Mouse (Mus musculus): ENCODE measurements around the gene Triml1.

Triml1 gene

DNA sequence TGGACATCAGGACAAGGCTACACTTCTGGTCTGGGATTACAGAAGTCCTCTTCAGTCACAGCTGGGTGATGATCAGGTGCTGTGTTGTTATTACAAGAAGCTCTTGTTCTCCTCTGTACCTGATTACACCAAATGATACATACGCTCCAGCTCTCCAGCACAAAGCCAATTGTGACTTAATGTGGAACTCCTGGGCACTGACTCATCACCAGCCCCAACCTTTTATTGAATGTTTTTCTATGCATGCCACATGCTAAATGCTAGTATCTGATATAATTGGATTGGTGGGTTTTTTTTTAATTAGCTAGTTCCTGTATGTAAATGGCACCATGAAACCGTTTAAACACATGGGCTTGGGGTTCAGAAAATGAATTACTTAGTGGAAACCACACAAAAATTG, at the start of gene Triml1:
TSS of gene Triml1 (minus strand) at position 101 of the 400 bp plus-strand sequence.
- WGBS = 76% methylated on average over 2 of the region's 2 CpGs

- WGBS = 87% methylated on average over 2 of the region's 2 CpGs
Measured at GRCm38 (mm10) chr8:43182281-43182680, 41.0 kb upstream of the Triml1 start.

DNA sequence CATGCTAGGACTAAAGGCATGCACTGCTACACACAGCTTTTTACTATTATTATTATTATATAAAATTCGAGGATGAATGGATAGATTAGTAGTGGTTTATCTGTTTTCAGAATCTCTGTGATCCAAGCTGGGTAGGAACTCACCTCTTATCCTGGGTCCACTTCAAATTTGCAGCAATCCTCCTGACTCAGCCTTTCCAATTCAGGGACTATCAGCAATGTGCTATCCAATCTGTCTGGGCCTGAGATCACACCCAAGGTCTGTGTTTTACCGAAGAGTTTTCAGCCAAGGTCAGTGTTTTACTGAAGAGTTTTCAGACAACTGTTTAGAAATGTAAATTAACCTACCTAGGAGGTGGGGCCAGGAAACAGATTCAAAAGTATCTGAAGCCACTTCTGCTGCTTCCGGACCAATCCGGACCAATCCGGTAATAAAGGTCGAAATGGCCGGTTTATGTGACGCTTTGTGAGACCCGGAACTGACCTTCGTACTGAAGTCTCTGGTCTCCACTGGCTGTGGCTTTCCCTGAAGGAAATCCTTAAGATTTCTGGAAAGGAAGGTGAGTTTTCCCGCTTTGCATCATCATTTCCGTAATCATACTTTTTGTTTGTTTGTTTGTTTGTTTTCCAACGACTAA, 38.9 kb upstream of the Triml1 start, which contains the start of gene Triml2:
TSS of gene Triml2 (plus strand) at position 488 of the 637 bp plus-strand sequence.
- 96% methylated on average over 13 of the region's 13 CpGs for WGBS

- 44% methylated on average over 4 of the region's 4 CpGs for WGBS
Measured at GRCm38 (mm10) chr8:43179189-43179588, 37.9 kb upstream of the Triml1 start.

- 54% methylated on average over 3 of the region's 3 CpGs for WGBS
Measured at GRCm38 (mm10) chr8:43178263-43178662, 37.0 kb upstream of the Triml1 start.

DNA sequence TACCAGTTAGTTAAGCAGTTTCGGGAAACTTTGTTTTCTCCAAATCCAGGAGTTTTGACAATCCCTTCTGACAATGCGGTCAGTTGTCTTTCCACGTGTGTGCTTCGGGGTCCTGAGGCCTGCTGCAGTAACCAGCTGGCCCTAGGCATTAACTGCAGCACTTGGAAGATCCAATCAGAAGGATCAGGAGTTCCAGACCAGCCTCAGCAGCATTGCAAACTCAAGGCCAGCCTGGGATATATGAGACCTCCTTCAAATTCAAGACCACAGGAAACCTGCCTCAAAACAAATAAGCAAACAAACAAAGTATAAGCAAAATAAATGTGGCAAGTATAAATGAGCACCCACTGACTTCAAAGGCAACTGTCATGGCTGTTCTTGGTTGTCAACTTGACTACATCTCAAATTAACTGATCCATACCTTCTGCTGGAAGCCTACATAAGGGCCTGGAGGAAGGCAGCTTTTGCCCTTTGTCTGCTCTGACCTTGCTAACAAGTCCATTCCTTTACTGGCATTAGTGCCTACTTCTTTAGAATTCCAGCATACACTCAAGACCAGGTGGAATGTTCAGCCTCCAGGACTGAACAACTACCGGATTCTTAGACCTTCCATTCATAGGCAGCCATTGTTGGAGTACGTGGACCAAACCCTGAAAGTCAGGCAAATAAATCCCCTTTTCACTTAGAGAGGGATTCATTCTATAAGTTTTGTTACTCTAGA, 35.6 kb upstream of the Triml1 start:
- WGBS = 83% methylated on average over 6 of the region's 6 CpGs

DNA sequence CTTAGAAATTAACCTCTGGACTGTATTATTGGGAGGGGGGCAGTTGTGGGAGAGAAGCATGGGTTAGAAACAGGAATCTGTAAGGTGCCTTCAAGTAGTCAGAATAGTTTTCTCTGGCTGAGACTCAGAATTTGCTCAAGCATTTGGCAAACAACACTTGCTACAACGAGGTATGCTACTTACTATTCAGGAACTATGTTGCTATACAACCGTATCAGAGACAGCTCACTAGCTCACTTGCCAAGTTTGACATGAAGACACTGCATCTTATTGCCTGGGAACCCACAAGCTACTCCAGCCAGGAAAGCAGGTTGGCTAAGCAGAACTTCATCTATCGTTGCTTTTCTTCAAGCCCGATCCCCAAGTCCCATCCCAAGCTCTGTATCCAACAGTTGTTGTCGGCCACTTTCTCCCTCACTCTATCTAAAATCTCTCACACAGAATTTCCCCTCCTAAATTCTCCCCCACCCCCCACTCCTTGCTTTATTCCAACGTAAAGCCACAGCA, 28.0 kb upstream of the Triml1 start:
- 54% methylated on average over 6 of the region's 6 CpGs for WGBS

DNA sequence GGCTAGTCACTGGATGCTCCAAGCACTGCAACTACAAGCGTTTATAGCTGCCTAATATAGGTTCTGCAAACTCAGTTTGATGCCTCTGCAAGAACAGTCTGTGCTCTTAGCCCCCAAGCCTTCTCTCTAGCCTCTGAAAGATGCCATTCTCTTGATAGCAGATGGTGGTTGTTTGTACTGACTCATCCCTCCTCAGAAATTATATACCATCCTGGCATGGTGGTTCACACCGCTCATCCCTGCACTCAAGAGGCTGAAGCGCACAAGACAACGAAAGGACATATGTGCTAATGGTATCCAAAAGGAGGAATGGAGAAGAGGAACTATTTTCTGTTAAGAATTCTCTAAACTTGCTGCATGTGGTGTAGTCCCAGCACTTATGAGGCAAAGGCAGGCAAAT, 26.8 kb upstream of the Triml1 start:
- 56% methylated on average over 4 of the region's 4 CpGs for WGBS

DNA sequence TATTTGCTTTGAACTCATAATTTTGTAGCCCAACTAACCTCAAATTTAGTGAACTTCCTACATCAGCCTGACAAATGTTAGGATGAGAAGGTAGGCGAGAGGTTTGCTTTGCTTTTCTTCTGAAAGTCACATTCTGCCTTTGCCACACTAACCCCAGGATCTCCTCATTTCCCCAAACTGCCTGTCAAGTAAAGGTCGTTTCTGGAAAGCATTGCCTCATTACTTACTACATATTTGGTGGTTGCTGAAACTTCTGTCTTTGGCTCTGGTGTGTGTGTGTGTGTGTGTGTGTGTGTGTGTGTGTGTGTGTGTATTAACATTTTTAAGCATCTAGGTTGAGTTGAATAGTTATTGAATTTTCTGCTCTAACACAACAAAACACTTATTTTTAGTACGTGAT, 23.2 kb upstream of the Triml1 start:
- WGBS = 76% methylated on average over 3 of the region's 3 CpGs

- 84% methylated on average over 11 of the region's 11 CpGs for WGBS
Measured at GRCm38 (mm10) chr8:43163255-43163654, 22.0 kb upstream of the Triml1 start.

DNA sequence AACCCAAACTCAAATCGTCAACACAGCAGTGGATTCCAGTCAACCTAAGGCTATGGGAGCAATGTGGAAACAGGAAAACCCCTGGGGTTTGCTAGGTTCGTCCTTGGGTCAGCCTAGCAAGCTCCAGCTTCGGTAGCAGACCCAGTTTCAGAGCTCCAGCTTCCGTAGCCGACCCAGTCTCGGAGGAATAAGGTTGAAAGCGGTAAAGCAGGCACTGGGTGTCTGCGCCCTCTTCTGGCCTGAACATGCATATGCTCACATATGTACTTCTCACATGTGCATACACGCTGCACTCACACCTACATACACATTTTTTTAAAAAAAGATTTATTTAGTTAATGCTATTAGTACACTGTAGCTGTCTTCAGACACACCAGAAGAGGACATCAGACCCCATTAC, 8.0 kb upstream of the Triml1 start:
- WGBS = 87% methylated on average over 9 of the region's 9 CpGs

DNA sequence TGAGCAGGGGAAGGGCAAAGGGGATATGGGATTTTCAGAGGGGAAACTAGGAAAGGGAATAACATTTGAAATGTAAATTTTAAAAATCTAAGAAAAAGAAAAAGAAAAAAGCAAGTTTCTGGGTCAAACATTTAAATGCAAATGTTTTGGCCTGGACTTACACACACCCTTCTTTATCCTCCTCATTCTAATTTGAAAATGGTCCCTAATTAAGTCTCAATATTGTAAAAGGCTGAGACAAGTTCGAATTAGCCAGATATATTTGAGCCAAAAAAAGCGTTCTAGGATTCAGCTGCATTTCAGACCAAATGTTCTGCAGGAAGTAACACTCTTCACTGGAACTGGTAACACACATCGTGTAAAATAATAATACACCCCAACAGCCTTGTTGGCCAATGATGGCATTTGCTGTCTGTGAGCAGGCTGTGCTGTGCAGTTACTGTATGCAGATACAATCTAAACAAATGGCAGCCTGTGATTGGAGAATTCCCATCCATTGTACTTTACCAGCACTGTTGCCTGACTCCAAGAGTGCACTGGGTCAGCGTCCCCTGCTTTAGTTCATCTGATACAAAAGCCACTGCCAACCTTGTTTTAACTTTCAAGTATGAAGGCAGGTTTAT, 30.0 kb downstream of the Triml1 start:
- 45% methylated on average over 4 of the region's 4 CpGs for WGBS

All from cerebral cortex, adult 2 months (tissue).